Mouse (Mus musculus): ENCODE measurements at regions not wholly inside any gene's neighbourhood (a gene's known extent, or its start where the extent isn't known, plus 50 kb on each side); places are given as distances from the start of the nearest gene placed in this dataset.

DNA sequence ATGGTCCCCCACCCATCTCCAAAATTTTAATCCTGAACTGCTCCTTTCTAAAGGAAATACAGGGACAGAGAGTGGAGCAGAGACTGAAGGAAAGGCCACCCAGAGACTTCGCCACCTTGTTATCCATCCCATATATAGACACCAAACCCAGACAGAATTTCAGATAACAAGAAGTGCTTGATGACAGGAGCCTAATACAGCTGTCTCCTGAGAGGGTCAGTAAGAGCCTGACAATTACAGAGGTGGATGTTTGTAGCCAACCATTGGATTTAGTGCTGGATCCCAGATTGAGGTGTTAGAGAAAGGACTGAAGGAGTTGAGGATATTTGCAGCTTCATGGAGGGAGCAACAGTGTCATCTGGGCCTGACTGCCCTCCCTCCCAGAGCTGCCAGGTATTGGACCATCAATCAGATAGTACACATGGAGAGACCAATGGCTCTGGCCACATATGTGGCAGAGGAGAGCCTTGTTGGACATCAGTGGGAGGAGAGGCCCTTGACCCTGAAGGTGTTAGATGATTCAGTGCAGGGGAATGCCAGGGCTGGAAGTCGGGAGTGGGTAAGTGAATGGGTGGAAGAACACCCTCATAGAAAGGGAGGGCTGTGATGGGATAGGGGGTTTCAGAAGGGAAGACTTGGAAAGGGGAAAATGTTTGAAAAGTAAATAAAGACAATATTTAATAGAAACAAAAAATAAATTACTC, 2080.8 kb upstream of the Cdh20 start:
- no peak for TF ChIP-seq POLR2A (IDR thresholded peaks at IDR 0.05; ENCODE audit: insufficient read depth, low read depth, low read length)
- TF ChIP-seq EP300 (IDR thresholded peaks at IDR 0.05; ENCODE audit: insufficient read depth, low read depth, low read length), result no peak

Measured in heart, adult 2 months (tissue).